Mouse (Mus musculus) neural tube, embryonic 11.5 days (tissue): ENCODE measurements around the gene Cntn4. TPM values are rescaled to one million over a fixed set of nuclear protein-coding genes. Genes with fewer than 3 reads are reported as not detected.

ENCODE experiments used
- ATAC-seq: fragments of 200-750 bp; cut with Nextera tagmentation; 2 replicates; pipeline ENCODE4 v1.8.0; 2017; ENCODE audit warnings: moderate number of reproducible peaks, mild to moderate bottlenecking, moderate TSS enrichment, moderate library complexity; ENCODE audit not compliant: insufficient read depth, low FRiP score, low TSS enrichment
- DNase-seq: peaks from one replicate; pipeline ENCODE4 v3.0.0-alpha.2; 2015; ENCODE audit warnings: low spot score
- H3K27ac ChIP-seq: fragments of 300-500 bp; sonication (generic); 2 replicates; pipeline ENCODE4 v1.5.1; 2014; ENCODE audit warnings: low read depth, mild to moderate bottlenecking, low read length
- H3K27me3 ChIP-seq: fragments of 300-500 bp; sonication (generic); 2 replicates; pipeline ENCODE4 v1.6.1; 2014; ENCODE audit warnings: mild to moderate bottlenecking, low read length, mixed read lengths; ENCODE audit not compliant: control insufficient read depth, insufficient read depth
- H3K36me3 ChIP-seq: fragments of 300-500 bp; sonication (generic); 2 replicates; pipeline ENCODE4 v1.6.1; 2014; ENCODE audit warnings: mild to moderate bottlenecking, low read length, moderate library complexity, mixed read lengths; ENCODE audit not compliant: control insufficient read depth, insufficient read depth
- H3K4me1 ChIP-seq: fragments of 300-500 bp; sonication (generic); 2 replicates; pipeline ENCODE4 v1.6.1; 2014; ENCODE audit warnings: low read length, mixed read lengths; ENCODE audit not compliant: control insufficient read depth, insufficient read depth
- H3K4me2 ChIP-seq: fragments of 300-500 bp; sonication (generic); 2 replicates; pipeline ENCODE4 v1.6.1; 2014; ENCODE audit warnings: low read depth, mild to moderate bottlenecking, moderate library complexity
- H3K4me3 ChIP-seq: fragments of 300-500 bp; sonication (generic); 2 replicates; pipeline ENCODE4 v1.5.1; 2014; ENCODE audit warnings: low read depth, low read length
- H3K9ac ChIP-seq: fragments of 300-500 bp; sonication (generic); 2 replicates; pipeline ENCODE4 v1.6.1; 2014; ENCODE audit warnings: mild to moderate bottlenecking, low read length
- H3K9me3 ChIP-seq: fragments of 300-500 bp; sonication (generic); 2 replicates; pipeline ENCODE4 v1.6.1; 2016; ENCODE audit warnings: low read length; ENCODE audit not compliant: control insufficient read depth
- WGBS: fragments of 180-500 bp; shearing (Covaris S2); extraction: QIAGEN DNeasy Blood & Tissue Kit; methylation state at CpG from one replicate; pipeline ENCODE4 v1.1.7; 2014; 5-methylcytosine and 5-hydroxymethylcytosine counted together
- polyA plus RNA-seq: library from polyadenylated mRNA; unstranded; fragments of >200 nt; fragmentation: Nextera tagmentation; extraction: Ambion mirVana; gene quantifications from 2 replicates; pipeline ENCODE4 v1.2.1, GENCODE M21; 2014

The Cntn4 gene
- polyA plus RNA-seq: 1.4 and 1.9 TPM in 2 replicates

DNA sequence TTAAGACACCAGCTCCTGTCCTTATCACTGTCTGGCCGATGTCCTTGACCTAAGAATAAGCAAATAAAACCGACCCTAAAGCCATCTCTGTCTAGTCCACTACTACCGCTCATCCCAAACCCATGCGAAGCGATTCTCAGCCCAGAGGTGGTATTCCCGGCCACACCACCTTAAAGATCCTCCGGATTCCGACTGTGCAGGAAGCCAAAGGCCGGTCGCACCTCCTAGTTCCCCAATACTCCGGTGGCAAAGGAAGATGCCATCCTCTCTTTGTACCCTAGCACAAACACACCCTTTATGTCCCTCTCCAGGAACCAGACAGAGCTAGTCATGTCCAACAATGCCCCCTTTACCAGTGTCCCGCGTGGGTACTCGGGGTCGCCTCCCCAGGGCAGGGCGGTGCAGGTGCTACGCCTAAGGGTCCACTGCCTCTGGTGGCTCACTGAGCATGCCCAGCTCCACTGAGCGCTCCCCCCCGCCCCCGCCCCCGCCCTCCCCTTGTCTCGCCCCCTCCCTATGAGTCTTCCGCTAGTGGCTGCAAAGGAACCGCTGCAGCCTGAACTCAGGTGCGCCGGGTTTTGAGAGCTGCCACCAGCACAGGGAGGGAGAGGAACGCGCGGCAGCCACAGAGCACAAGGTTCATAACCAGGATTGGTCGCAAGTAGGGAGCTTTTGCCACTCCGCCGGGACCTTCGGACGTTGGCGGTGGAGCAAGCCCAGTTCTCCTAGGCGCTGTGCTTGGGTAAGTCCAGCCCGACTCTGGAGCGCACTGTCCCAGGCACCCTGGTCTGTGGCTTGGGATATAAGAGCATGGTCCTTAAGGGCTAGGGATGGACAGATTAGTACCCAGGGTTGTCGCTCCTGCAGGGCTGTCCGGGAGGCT is at the start of gene Cntn4:
Cntn4 (plus strand) TSS at position 512 of the 883 bp plus-strand sequence.
- Histone ChIP-seq H3K4me2 (peak within 1 kb of the TSS; percentile 73), H3K27ac (no peak within 1 kb of the TSS), H3K36me3 (no peaks in the 10 kb centered on the region), H3K27me3 (peaks cover 32% of the 10 kb centered on the region), H3K9me3 (no peaks in the 10 kb centered on the region), H3K9ac (0 out of 2 replicates have a peak within 1 kb of the TSS, but pooled peaks have one; percentile 37), H3K4me1 (no peaks in the 10 kb centered on the region; the same call in 1 of the 2 replicates), H3K4me3 (peak within 1 kb of the TSS; percentile 36)
- peak; percentile 71 for ATAC-seq
- whole genome bisulfite sequencing: 2% methylated on average over 38 of the region's 40 CpGs
- peak; percentile 38 for DNase-seq

DNA sequence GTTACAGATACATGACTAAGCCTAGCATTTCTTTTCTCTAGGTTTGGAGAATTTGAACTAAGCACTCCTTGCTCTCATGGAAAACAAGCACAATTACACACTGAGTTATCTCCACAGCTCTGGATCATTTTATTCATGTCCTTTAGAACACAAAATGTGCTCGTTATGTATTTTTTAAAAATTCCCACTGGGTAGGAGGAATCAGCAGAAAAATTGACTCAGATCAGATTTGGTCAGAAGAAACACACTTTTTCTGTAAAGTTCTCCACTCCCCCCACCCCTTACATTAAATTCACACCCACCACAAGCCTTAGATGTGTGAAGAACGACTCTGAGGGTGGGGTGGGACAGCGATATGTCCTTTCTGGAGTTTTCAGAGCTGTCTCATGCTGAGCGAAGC is 3.2 kb upstream of the Cntn4 start:
- Histone ChIP-seq H3K27me3 (peaks cover 25% of the 10 kb centered on the region), H3K4me2 (no peak overlapping the region), H3K27ac (no peak overlapping the region), H3K9ac (no peak overlapping the region), H3K9me3 (no peaks in the 10 kb centered on the region), H3K36me3 (no peaks in the 10 kb centered on the region), H3K4me3 (no peak overlapping the region), H3K4me1 (no peaks in the 10 kb centered on the region; the same call in 1 of the 2 replicates)
- ATAC-seq (no peak), DNase-seq (no peak)
- WGBS: 74% methylated on average over 4 of the region's 4 CpGs

GRCm38 (mm10) chr6:105675099-105675498 is 2.4 kb upstream of the Cntn4 start:
- WGBS: 49% methylated on average over 3 of the region's 3 CpGs
- Histone ChIP-seq H3K36me3 (no peaks in the 10 kb centered on the region), H3K27ac (no peak overlapping the region), H3K4me2 (no peak overlapping the region), H3K27me3 (peaks cover 32% of the 10 kb centered on the region), H3K4me3 (no peak overlapping the region), H3K4me1 (no peaks in the 10 kb centered on the region; the same call in 1 of the 2 replicates), H3K9me3 (no peaks in the 10 kb centered on the region), H3K9ac (no peak overlapping the region)
- no peak for DNase-seq
- no peak for ATAC-seq

DNA sequence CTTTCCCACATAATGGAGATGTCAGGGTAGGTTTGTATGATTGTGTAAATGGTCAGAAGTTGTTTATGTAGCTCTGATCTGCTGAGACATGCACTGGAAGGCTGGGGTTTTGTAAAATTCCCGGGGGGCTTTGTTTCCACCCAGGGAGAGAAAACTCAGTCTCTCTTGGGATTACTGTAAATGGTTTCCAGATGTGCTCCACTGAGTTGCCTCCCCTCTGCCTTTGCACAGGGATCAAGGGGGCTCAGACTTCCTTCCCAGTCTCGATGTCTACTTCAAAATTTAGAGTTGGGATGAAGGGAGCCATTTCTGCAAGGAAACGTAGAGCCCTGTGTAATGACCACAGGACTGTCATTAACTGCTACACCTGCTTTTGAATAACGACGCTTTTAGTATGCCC is 823 bp upstream of the Cntn4 start:
- DNase-seq: no peak
- Histone ChIP-seq H3K9ac (no peak overlapping the region), H3K36me3 (no peaks in the 10 kb centered on the region), H3K9me3 (no peaks in the 10 kb centered on the region), H3K27ac (no peak overlapping the region), H3K4me3 (peak overlapping the region; percentile 36; the same call in 1 of the 2 replicates), H3K4me1 (no peaks in the 10 kb centered on the region; the same call in 1 of the 2 replicates), H3K4me2 (peak overlapping the region; percentile 73), H3K27me3 (peaks cover 32% of the 10 kb centered on the region)
- ATAC-seq: no peak
- 23% methylated on average over 5 of the region's 5 CpGs for WGBS

DNA sequence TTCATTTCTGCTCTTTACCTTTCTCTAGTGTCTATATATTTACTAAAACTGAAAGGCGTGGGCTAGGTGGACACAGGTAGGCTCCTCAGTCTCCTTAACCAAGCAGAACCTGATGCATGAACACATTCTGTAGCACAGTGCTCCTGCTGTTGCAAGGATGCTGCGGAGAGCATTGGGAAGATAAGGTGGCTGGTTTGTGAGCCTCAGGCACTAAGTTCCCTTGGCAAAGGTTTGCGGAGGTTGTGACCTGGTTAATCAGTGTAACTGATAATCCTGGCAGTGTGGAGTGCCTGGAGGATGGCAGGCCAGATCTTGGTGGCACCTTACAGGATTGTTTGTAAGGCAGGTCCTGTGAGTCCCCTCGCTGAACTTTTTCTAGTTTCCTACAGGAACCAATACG is 1.3 kb downstream of the Cntn4 start:
- whole genome bisulfite sequencing: 9% methylated on average over 5 of the region's 5 CpGs
- Histone ChIP-seq H3K4me3 (no peak overlapping the region), H3K9me3 (no peaks in the 10 kb centered on the region)

DNA sequence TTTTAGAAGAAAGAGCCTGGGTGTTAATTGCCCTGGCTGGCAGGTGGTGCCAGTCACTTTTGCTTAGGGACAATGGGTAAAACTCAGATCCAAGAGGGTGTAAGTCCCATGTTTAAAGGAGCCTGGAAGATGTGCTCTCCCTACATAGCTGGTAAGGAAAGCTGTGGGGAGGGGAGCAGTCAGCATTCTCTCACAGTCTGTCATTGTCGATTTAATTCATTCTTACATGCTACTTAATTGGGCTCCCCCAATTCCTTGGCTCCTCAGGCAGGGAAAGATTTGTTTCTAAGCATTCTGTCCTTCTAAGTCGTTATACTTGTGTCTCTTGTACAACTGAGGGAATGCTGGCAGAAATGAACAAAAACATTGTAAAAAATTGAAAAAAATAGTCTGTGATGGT is 4.0 kb downstream of the Cntn4 start:
- Histone ChIP-seq H3K27me3 (peaks cover 32% of the 10 kb centered on the region), H3K27ac (no peak overlapping the region), H3K4me3 (no peak overlapping the region), H3K4me2 (no peak overlapping the region), H3K9ac (no peak overlapping the region), H3K36me3 (no peaks in the 10 kb centered on the region), H3K4me1 (no peaks in the 10 kb centered on the region; the same call in 1 of the 2 replicates), H3K9me3 (no peaks in the 10 kb centered on the region)
- WGBS: 60% methylated on average over 2 of the region's 2 CpGs
- DNase-seq (no peak), ATAC-seq (no peak)

More for the DNA sequence above, 1.3 kb downstream of the Cntn4 start:
- no peak for ATAC-seq
- Histone ChIP-seq H3K4me1 (no peaks in the 10 kb centered on the region; the same call in 1 of the 2 replicates), H3K27me3 (peaks cover 32% of the 10 kb centered on the region), H3K27ac (no peak overlapping the region), H3K4me2 (no peak overlapping the region), H3K36me3 (no peaks in the 10 kb centered on the region), H3K9ac (no peak overlapping the region)
- DNase-seq: no peak

GRCm38 (mm10) chr6:105683251-105683650 is 5.8 kb downstream of the Cntn4 start:
- H3K27me3 ChIP-seq: peaks cover 16% of the 10 kb centered on the region
- 89% methylated on average over 5 of the region's 5 CpGs for WGBS
- ATAC-seq: no peak
- H3K27ac ChIP-seq: no peak overlapping the region
- H3K36me3 ChIP-seq: no peaks in the 10 kb centered on the region
- no peak overlapping the region for H3K4me2 ChIP-seq
- no peaks in the 10 kb centered on the region for H3K9me3 ChIP-seq
- H3K4me1 ChIP-seq: no peaks in the 10 kb centered on the region
- H3K9ac ChIP-seq: no peak overlapping the region
- DNase-seq: no peak
- H3K4me3 ChIP-seq: no peak overlapping the region

DNA sequence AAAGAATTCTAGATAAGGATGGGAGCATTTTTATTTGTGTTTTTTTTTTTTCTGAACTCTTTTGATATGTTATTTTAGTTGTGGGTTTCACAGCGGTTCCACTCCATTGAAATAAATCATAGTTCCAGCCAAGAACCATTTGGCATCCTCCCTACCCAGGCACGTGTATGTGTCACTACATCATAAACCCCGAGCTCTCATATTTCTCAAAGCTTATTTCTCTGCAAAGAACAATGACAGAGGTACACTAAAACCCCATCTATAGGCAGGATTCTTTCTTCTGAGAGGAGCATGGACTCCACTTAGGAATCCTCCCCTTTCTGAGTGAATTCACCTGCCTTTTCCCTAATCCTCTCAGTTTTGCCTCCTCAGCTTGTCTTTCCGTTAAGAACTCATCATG is 6.7 kb downstream of the Cntn4 start:
- Histone ChIP-seq H3K27me3 (peaks cover 8% of the 10 kb centered on the region; the same call in 1 of the 2 replicates), H3K36me3 (no peaks in the 10 kb centered on the region), H3K4me2 (no peak overlapping the region), H3K4me3 (no peak overlapping the region), H3K4me1 (no peaks in the 10 kb centered on the region), H3K27ac (no peak overlapping the region), H3K9ac (no peak overlapping the region), H3K9me3 (no peaks in the 10 kb centered on the region)
- 69% methylated on average over 4 of the region's 4 CpGs for WGBS
- DNase-seq (no peak), ATAC-seq (no peak)

DNA sequence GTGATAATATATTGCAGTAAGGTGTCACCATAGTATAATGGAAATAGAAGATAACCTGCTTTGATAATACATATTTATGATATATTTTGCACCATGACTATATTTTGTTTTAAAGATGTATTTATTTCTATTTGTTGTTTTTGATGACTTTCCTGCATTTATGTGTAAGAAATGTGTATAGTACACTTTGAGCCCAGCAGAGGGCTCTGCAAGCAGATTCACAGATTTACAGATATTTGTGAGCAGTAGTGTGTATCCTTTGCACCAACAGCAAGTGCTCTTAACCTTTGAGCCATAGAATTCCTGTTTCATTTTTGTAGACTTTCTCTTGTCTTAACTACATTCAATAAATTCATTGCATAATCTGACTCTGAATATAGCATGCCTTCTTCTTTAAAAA is 10.7 kb downstream of the Cntn4 start:
- Histone ChIP-seq H3K4me2 (no peak overlapping the region), H3K4me3 (no peak overlapping the region), H3K9me3 (no peaks in the 10 kb centered on the region), H3K27ac (no peak overlapping the region), H3K36me3 (no peaks in the 10 kb centered on the region), H3K9ac (no peak overlapping the region), H3K27me3 (no peaks in the 10 kb centered on the region), H3K4me1 (no peaks in the 10 kb centered on the region)
- DNase-seq: no peak
- no peak for ATAC-seq
